Mouse (Mus musculus): Measurements from ENCODE around the gene Dtx3l. TPM values are rescaled to one million over a fixed set of nuclear protein-coding genes. Genes with fewer than 3 reads are reported as not detected.

Dtx3l gene
- polyA plus RNA-seq, 1 experiment from 2014 or later, result 3.1 TPM

DNA sequence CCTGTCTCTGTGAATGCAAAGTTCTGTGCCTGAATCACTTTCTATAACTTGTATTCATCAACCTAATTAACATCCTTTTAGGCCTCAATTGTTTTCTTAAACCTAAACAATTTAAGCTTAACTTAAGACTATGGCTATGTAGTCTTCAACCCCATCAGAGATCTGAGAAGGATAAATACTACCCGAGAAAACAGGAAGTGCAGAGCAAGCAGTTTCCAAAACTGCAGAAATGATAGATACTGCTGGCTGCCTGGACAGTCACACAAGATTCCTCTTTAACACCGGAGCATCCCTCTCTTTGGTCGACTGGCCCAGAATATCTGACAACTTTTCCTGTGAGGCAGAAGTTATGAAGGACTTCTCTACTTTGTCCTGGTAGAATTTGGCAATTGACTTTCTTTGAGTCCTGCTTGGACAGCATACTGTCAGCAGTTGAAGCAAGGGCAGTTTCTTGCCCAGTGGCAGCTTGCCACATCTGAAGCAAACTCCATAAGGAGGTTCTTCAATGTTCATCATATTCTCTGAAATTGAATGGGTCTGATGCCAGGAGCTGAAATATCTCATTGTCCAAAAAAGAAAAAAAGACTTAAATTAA lies 16.6 kb downstream of the Dtx3l start:
- no peak for ATAC-seq (ENCODE audit: low FRiP score, low read depth)
- no peak overlapping the region for H3K27ac ChIP-seq
- H3K27me3 ChIP-seq, result no peaks in the 10 kb centered on the region
- H3K9ac ChIP-seq, result no peak overlapping the region
- no peak overlapping the region for H3K4me2 ChIP-seq (replicated peaks)
- H3K4me3 ChIP-seq, result no peak overlapping the region
- no peaks in the 10 kb centered on the region for H3K36me3 ChIP-seq
- 82% methylated on average over 3 of the region's 3 CpGs for WGBS
- peaks cover 7% of the 10 kb centered on the region; the same call in 1 of the 2 replicates for H3K4me1 ChIP-seq
- no peaks in the 10 kb centered on the region for H3K9me3 ChIP-seq

GRCm38 (mm10) chr16:35921676-35922235 lies 17.2 kb downstream of the Dtx3l start:
- Histone ChIP-seq H3K4me2 (replicated peaks) (no peak overlapping the region), H3K9ac (no peak overlapping the region), H3K9me3 (no peaks in the 10 kb centered on the region), H3K27ac (no peak overlapping the region), H3K36me3 (no peaks in the 10 kb centered on the region), H3K4me3 (no peak overlapping the region), H3K27me3 (no peaks in the 10 kb centered on the region), H3K4me1 (peaks cover 7% of the 10 kb centered on the region; the same call in 1 of the 2 replicates)
- WGBS, result 85% methylated on average over 2 of the region's 2 CpGs
- ATAC-seq (ENCODE audit: low FRiP score, low read depth), result no peak

DNA sequence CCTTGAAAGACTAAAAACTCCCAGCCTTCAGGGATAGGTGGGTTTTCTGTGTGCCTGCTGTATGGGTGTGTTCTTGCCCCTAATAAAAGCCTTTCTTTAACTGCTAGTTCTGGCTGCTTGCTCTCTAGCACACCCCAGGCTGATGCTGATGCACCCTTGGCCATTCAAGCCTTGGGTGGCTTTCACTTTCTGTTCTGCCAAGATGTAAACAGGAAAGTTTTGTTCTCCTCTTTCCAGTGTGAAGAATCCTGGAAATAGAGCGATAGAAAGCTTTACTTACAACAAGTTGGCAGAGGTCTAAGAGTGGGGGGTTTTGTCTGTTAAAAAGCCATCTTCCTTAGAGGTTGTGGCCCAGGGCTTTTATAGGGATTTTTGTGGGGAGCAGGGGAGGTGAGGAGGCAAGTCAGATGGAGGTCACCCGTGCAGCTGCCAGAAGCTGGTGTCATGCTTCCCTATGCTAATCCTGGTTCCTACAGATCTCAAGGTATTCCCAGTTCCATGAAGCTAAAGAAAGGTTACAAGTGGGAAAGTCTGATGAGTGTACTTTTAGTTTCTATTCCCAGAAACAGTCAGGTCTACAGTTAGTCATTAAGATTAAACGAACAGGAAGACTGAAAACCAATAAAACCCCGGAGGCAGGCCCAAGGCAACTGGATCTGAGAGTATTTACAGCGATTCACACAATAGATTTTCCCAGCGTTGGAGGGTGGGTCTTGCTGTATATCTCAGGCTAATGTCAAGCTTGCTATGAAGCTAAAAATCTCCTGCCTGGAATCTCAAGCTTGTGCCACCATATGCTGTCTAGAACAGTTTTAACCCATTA lies 20.0 kb downstream of the Dtx3l start:
- Histone ChIP-seq H3K4me3 (no peak overlapping the region), H3K4me2 (replicated peaks) (no peak overlapping the region), H3K9me3 (no peaks in the 10 kb centered on the region), H3K27ac (no peak overlapping the region; the same call in 1 of the 2 replicates), H3K4me1 (peaks cover 7% of the 10 kb centered on the region; the same call in 1 of the 2 replicates), H3K36me3 (no peaks in the 10 kb centered on the region), H3K9ac (no peak overlapping the region), H3K27me3 (no peaks in the 10 kb centered on the region)
- ATAC-seq (ENCODE audit: low FRiP score, low read depth), result 0 out of 2 replicates have a peak, but pooled peaks have one; percentile 32
- 38% methylated on average over 6 of the region's 6 CpGs for WGBS

DNA sequence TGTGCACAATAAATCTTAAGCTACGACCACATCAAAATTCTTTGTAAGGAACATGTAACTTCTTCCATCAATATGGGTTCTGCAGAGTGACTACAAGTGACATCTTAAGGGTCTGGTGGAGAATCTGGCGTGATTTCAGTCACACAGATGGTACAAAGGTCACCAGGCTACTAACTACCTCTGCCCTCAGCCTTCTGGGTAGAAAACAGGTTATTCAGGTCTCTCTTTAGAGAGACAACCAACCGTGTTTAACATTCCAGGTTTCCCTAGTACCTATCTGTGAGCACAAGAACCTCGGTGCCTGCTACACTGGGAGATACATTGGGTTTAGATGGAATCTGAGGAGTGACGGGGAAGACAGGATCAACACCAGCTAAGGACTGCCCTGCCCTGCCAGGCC lies 24.6 kb downstream of the Dtx3l start:
- ATAC-seq (ENCODE audit: low FRiP score, low read depth), result no peak
- no peaks in the 10 kb centered on the region for H3K9me3 ChIP-seq
- 65% methylated on average over 5 of the region's 5 CpGs for WGBS

GRCm38 (mm10) chr16:35913526-35913925 lies 25.4 kb downstream of the Dtx3l start:
- H3K9me3 ChIP-seq, result no peaks in the 10 kb centered on the region
- H3K9ac ChIP-seq, result no peak overlapping the region
- WGBS, result 60% methylated on average over 1 of the region's 1 CpGs
- no peak overlapping the region for H3K4me2 ChIP-seq (replicated peaks)
- H3K27me3 ChIP-seq, result no peaks in the 10 kb centered on the region
- 0 out of 2 replicates have a peak, but pooled peaks cover under 1% of the 10 kb centered on the region for H3K4me1 ChIP-seq
- ATAC-seq (ENCODE audit: low FRiP score, low read depth), result no peak
- no peak overlapping the region for H3K4me3 ChIP-seq
- H3K36me3 ChIP-seq, result no peaks in the 10 kb centered on the region
- H3K27ac ChIP-seq, result no peak overlapping the region

More for the DNA sequence above, 24.6 kb downstream of the Dtx3l start:
- Histone ChIP-seq H3K27me3 (no peaks in the 10 kb centered on the region), H3K4me1 (peaks cover 7% of the 10 kb centered on the region; the same call in 1 of the 2 replicates), H3K36me3 (no peaks in the 10 kb centered on the region), H3K9ac (no peak overlapping the region), H3K27ac (no peak overlapping the region), H3K4me2 (replicated peaks) (no peak overlapping the region), H3K4me3 (no peak overlapping the region)

DNA sequence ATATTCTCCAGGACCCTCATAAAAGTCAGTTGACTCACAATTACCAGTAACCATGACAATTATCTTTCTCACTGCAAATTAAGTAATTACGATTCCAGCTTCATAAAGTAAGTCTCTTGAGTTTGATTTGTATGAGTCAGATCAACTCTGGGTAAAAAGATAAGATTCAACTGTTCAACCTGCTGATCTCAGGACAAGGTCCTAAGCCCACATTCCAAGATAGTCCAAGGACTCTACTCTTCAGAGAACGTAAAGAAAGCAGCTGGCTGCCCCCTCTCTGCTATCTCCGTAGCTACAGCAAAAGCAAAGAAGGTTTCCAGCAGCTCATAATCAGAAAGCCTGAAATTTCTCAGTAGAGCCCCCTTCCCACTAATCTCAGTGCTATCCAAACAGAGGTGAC lies 27.5 kb downstream of the Dtx3l start:
- Histone ChIP-seq H3K4me3 (no peak overlapping the region), H3K27ac (no peak overlapping the region), H3K9me3 (no peaks in the 10 kb centered on the region), H3K9ac (no peak overlapping the region), H3K4me1 (no peaks in the 10 kb centered on the region), H3K27me3 (no peaks in the 10 kb centered on the region), H3K36me3 (no peaks in the 10 kb centered on the region), H3K4me2 (replicated peaks) (no peak overlapping the region)
- 84% methylated on average over 3 of the region's 3 CpGs for WGBS
- no peak for ATAC-seq (ENCODE audit: low FRiP score, low read depth)

- Histone ChIP-seq H3K9ac (no peak overlapping the region), H3K4me2 (replicated peaks) (no peak overlapping the region), H3K4me1 (no peaks in the 10 kb centered on the region), H3K27me3 (no peaks in the 10 kb centered on the region), H3K27ac (no peak overlapping the region), H3K9me3 (no peaks in the 10 kb centered on the region), H3K4me3 (no peak overlapping the region), H3K36me3 (no peaks in the 10 kb centered on the region)
- 71% methylated on average over 4 of the region's 4 CpGs for WGBS
- no peak for ATAC-seq (ENCODE audit: low FRiP score, low read depth)
Measured at GRCm38 (mm10) chr16:35907432-35908201, 31.3 kb downstream of the Dtx3l start.

GRCm38 (mm10) chr16:35906887-35907286 lies 32.1 kb downstream of the Dtx3l start:
- H3K9me3 ChIP-seq, result no peaks in the 10 kb centered on the region
- no peak for ATAC-seq (ENCODE audit: low FRiP score, low read depth)
- no peak overlapping the region for H3K4me3 ChIP-seq
- H3K4me1 ChIP-seq, result no peaks in the 10 kb centered on the region
- H3K4me2 ChIP-seq (replicated peaks), result no peak overlapping the region
- WGBS, result 85% methylated on average over 7 of the region's 7 CpGs
- H3K27ac ChIP-seq, result no peak overlapping the region
- no peaks in the 10 kb centered on the region for H3K27me3 ChIP-seq
- H3K36me3 ChIP-seq, result no peaks in the 10 kb centered on the region
- no peak overlapping the region for H3K9ac ChIP-seq

DNA sequence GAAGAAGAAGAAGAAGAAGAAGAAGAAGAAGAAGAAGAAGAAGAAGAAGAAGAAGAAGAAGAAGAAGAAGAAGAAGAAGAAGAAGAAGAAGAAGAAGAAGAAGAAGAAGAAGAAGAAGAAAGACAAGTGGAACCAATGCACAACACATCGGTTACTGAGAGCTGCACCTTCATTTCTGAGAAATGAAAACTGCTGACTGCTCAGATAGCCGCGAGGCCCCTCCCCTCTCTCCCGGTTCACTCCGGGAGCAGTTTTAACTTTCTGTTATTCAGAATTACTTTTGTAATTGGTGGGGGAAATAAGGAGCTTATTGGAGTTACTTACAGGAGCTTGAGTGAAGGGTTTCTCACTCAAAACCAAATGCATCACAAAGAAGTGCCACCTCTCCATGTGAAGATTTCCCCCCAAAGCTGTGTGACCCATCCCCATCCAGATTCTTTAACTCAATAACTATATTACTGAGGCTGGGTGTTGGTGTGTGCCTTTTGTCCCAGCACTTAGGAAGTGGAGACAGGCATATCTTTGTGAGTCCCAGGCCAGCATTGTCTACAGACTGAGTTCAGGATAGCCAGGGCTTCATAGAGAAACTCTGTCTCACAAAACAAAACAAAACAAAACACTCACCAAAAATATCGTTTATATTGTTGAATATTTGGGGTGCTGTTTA lies 33.0 kb downstream of the Dtx3l start:
- no peak overlapping the region for H3K27ac ChIP-seq
- no peak overlapping the region for H3K9ac ChIP-seq
- ATAC-seq (ENCODE audit: low FRiP score, low read depth), result no peak
- H3K9me3 ChIP-seq, result no peaks in the 10 kb centered on the region
- no peaks in the 10 kb centered on the region for H3K36me3 ChIP-seq
- H3K4me1 ChIP-seq, result no peaks in the 10 kb centered on the region
- no peak overlapping the region for H3K4me2 ChIP-seq (replicated peaks)
- 68% methylated on average over 6 of the region's 6 CpGs for WGBS
- H3K4me3 ChIP-seq, result no peak overlapping the region
- H3K27me3 ChIP-seq, result no peaks in the 10 kb centered on the region

GRCm38 (mm10) chr16:35905355-35905754 lies 33.6 kb downstream of the Dtx3l start:
- no peak overlapping the region for H3K4me3 ChIP-seq
- 48% methylated on average over 3 of the region's 3 CpGs for WGBS
- no peak for ATAC-seq (ENCODE audit: low FRiP score, low read depth)
- no peaks in the 10 kb centered on the region for H3K36me3 ChIP-seq
- H3K9me3 ChIP-seq, result no peaks in the 10 kb centered on the region
- no peaks in the 10 kb centered on the region for H3K4me1 ChIP-seq
- H3K9ac ChIP-seq, result no peak overlapping the region
- no peak overlapping the region for H3K27ac ChIP-seq
- H3K27me3 ChIP-seq, result no peaks in the 10 kb centered on the region
- no peak overlapping the region for H3K4me2 ChIP-seq (replicated peaks)

GRCm38 (mm10) chr16:35904121-35904736 lies 34.7 kb downstream of the Dtx3l start:
- Histone ChIP-seq H3K9me3 (no peaks in the 10 kb centered on the region), H3K4me2 (replicated peaks) (no peak overlapping the region), H3K4me1 (no peaks in the 10 kb centered on the region), H3K27ac (no peak overlapping the region), H3K4me3 (no peak overlapping the region), H3K36me3 (no peaks in the 10 kb centered on the region), H3K27me3 (no peaks in the 10 kb centered on the region), H3K9ac (no peak overlapping the region)
- 69% methylated on average over 4 of the region's 4 CpGs for WGBS
- ATAC-seq (ENCODE audit: low FRiP score, low read depth), result no peak

Measured in limb, embryonic 13.5 days (tissue).